Mouse (Mus musculus): ENCODE results near the gene Soat2.

Gene Soat2

DNA sequence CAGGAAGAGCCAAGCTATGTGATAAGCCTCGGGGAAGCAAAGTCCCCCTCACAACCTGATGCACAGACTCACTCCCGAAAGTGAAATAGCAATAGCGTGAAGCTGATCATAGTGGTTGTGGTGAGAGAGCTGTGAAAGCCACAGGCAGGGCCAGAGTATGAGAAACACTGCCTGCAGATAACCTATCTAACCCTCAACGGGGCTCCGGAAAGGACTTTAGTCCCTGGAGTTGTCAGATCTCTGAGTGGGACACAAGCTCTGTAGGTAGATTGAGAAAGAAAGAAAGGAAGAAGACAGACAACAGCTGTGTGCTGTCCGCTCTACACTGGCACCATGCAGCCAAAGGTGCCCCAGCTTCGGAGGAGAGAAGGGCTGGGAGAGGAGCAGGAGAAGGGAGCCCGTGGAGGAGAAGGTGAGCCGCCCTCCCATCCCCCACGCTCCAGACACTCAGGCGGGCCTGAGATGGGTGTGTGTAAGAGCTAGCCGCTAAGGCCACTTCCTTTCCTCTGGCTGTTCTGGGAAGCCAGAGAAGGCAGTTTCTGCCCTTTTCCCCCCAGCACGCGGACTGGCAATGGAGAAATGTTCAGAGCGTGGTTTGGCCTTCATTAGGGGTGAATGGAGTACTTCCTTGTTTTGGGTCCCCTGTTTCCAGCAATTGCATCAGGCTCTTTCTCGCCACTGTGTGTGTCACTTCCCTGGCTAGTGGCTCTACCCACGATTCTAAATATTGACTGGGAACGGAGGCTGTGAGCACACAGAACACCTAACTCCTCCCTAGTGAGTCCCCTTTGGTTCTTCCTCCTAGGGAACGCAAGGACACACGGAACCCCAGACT lies at the start of gene Soat2:
TSS of gene Soat2 (plus strand) at position 226 of the 835 bp plus-strand sequence.
- DNase-seq (ENCODE audit: low spot score in 2 of 2), result peak in 1 of 2 experiments; percentile 57

DNA sequence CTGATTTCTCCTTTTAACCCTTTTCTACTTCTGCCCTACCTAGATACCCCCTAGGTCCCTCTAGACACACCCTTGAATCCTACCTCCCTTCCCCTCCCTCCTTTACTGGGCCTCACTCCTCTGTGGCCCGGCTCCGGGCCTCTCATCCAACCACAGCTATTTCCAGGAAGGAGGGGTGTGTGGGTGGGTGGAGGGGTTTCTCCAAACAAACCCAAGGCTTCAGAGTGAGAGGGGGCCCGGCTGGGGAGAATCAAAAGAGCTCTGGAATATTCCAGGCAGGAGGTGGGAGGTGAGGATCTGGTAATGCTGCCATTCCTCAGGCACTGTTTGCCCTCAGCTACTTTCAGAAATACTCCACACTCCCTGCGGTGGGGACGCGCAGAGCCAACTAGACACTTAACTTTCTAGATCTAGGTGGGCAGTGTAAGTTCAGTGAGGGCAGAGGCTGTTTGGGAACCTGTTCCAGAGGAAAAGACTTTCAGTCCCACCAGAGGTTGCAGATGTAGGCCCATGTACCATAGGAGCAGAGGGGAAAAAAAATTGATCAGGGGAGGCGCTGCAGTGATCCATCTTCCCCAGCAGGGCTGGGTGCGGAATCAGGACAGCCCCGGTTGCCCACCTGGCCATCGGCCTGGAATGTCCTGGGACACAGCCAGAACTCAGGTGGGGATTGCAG lies 49.2 kb upstream of the Soat2 start:
- no peak for DNase-seq (ENCODE audit: low spot score in 2 of 2)

DNA sequence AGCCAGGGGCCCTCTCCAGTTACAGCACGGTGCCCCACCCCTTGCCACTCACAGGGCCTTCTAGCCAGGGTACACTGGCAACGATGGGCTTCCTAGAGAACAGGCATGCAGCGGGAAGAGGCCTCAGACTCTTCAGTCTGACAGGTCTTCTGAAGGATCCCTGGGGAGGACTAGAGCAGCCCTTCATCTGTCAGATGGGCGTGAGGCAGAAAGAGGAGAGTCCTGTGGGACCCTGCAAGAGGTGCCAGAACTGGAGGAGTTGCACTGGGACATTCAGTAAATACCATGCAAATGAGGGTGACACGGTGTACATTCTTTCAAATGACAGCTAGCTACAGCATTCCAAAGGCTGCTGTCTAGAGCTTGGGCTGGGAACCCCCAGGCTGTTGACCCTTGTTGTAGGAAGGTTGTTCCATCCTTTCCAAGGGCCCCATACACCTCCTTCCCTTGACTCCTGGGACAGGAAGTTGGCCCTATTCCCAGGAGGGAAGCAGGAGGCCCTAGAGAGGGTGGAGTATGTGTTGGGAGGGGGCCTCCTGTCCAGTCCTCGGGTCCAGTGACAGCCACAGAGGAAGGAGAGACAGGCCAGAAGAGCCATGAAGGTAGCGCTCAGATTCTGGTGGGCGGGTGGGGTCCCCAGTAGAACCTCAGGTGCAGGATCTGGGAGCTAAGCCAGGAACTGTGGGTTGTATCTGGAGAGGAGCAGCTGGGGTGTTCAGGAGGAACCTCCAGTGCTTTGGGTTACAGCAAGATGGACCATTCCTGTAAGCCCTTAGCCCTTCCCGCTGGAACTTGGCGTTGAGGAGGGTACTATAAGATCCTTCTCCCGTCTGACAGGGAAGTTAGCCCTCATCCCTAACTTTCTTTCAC lies 48.4 kb upstream of the Soat2 start:
- DNase-seq (ENCODE audit: low spot score in 2 of 2), result no peak

DNA sequence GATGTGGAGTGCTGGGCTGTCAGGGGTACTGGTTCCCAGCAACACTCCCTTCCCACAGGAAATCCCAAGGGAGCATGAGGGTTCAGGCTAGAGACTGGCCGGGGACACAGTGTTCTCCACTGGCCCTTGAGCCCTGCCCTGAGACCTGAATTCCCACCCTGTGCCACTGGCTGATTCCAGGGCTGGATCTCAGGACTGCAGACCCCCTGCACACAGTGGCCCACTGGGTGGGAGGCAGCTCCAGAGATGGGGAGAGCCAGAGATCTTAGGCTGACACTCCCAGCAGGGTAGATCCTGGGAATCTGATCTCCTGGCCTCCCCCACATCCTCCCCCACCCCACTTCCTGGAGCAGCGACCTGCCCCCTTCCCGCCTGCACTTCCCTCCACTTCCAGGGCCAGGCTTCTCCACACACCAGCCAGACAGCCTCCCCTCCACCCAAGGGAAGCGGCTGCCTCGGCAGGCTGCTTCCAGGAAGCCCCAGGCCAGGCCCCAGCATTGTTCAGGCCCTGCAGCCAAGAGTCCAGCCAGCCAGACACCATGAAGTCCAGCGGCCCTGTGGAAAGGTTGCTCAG lies 47.7 kb upstream of the Soat2 start:
- no peak for DNase-seq (ENCODE audit: low spot score in 2 of 2)

DNA sequence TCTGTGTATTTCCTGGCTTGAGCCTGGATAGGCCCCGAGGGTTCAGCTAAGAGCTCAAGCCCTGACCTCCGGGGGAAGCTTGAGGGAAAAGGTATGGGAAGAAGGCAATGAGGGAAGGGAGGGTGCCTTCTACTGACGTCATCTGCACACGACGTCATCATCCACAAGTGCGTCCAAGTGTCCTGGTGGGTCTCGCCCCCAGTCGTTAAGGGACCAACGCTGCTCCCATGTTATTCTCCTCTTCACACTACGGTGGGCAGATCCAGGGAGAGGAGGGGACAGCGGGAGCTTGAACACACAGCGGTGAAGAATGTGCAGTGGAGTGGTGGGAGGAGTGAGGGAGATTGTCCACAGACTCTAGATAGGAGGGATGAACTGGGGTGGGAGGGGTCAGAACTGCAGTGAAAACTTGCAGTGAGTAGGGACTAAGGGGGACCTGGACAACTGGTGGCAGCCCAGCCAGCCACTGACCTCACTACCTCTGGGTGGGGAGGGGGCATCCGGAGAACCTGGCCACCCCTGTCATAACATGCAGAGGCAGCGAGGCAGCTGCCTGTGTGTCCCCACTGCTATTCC lies 46.9 kb upstream of the Soat2 start:
- peak in 1 of 2 experiments; percentile 56 for DNase-seq (ENCODE audit: low spot score in 2 of 2)

DNA sequence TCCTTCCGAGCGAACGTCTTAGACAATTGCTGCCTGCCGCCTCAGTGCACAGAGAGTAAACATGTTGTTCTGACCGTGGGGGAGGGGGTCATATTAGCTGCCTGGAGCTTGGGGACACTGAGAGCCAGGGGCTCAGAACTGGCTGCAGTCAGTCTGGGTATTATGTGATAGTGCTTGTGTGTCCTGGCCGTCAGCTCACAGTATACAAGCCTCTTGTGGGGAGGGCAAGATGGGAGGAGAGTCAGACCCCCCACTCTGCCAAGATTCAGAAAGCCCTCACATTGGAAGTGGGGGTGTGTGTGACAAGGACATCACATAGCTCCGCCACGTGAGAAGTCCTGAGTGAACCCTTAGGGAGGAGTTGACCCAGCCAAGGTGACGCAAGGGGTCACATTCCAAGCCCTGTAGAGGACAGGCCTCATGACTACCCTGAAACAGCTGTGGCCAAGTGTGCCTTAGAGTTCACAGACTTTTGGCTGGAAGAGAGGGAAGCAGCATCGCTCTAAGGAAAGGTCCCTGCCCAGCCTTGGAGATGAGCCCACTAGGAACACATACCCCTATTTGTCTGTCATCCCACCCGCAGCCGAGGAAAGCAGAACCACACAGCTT lies 46.3 kb upstream of the Soat2 start:
- peak in 1 of 2 experiments; percentile 77 for DNase-seq (ENCODE audit: low spot score in 2 of 2)

DNA sequence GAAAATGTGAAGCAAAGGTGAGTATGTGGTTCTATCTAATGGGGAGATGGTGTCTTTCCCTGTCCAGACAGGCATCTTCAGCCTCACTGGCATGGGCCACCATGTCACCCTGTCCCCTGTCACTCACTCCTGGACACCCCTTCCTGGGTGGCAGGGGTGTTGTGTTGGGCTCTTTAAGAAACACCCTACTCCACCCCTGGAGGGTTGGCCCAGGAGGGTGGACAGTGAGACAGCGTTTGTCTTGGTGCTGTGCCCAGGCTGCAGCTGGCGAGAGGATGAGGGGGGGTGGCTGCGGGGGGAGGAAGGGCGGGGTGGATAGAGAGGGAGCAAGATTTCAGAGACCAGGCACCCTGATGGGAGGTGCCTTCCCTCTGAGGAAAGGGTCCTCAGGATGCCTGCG lies 45.0 kb upstream of the Soat2 start:
- peak; percentile 53 to 72 for DNase-seq (ENCODE audit: low spot score in 2 of 2)

DNA sequence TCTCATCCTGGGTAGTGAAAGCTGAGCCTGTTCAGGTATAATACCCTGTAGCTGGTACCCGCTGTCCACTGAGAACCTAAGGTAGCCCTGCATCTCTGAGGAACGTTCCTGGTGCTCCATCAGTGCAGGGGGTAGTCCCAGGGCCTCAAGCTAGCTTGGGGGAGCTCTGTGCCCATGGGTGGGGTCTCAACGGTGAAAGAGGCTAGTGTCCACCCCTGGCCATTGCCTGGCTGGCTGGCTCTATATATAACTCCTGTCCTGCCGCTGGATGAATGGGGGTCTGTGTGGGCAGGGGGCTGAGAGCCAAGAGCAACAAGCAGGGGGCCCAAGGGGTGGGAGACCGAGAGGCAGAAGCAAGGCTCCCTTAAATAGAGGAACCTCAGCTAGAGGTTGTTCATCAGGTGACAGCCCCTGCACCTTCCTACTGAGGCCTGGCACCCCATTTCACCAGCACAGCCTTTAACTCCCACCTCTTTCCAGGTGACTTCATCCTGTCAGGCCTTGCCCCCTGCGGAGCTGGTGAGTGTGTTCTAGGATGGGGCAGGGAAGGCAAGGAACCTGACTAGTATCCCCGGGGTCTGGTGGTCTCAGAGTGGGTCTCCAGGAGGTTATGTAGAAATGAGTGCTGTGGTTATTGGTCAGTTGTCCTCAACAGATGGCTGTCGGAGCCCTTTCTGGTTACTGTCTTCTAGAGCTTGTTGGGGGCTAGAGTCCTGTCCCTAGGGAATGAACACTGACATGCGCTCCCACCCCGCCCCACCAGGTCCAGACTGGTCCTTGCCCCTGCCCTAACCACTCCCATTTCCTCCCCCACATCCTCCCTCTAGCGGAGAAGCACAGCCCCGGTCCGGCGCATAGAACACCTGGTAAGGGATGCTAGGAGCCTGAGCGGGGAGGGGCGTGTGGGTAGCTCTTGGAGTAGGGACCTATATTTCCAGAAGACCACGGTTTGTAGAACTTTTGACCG lies 44.3 kb upstream of the Soat2 start:
- DNase-seq (ENCODE audit: low spot score in 2 of 2), result peak in 1 of 2 experiments; percentile 34

DNA sequence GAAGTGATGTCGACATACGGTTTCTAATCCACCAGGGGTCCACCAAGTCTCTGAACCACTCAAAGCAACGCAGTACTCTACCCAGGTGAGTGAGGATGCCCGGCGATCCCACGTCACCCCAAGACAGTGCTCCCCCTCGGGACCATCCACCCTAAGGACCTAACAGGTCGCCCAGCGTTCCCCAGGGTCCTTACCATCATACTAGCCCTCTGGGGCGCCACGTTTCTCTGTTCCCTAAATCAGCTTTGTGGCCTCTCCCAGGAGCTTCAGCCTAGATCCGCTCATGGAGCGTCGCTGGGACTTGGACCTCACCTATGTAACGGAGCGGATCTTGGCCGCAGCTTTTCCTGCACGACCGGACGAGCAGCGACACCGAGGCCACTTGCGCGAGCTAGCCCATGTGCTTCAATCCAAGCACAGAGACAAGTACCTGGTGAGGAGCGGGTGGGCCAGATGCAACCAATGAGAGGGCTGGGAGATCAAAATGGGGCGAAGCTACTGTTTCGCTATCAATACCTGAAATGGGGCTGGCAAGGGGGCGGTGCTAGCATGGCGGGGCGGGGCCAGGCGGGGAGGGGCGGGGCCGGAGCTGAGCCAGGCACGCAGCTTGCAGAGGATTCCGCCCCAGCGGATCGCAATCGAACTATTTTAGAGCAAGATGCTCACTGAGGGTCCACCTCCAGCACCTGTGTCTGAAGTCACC lies 43.4 kb upstream of the Soat2 start:
- peak in 1 of 2 experiments; percentile 54 for DNase-seq (ENCODE audit: low spot score in 2 of 2)

DNA sequence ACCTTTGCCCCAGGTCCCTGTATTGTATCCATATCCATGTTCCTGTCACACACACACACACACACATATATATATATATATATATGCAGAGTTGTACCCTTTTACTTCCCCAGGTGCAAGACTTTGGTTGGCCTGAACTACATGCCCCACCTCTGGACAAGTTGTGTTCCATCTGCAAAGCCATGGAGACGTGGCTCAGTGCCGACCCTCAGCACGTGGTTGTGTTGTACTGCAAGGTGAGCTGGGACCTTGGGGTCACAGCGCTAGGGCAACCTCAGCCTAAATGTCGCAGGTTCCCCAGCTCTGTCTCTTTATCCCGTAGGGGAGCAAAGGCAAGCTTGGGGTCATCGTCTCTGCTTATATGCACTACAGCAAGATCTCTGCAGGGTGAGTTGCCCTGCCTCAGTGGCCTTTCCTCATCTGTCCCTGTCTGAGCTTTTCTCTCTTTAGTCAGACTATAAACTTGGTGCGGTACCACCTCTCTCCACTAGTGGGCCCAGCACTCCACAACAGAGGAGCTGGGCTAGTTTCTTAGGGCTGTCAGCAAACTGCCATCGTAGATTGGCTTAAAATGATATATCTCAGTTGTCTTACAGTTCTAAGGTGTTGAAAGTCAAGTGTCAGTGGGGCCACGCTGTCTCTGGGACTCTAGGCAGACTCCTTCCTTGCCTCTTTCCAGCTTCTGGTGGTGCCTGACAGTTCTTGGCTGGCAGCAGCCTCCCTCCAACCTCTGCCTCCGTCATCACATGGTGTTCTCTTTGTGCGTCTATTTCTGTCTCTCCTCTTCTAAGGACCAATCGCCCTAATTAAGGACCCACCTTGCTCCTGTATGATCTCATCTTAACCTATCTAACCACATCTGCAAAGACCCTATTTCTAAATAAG lies 42.4 kb upstream of the Soat2 start:
- peak in 1 of 2 experiments; percentile 52 for DNase-seq (ENCODE audit: low spot score in 2 of 2)

DNA sequence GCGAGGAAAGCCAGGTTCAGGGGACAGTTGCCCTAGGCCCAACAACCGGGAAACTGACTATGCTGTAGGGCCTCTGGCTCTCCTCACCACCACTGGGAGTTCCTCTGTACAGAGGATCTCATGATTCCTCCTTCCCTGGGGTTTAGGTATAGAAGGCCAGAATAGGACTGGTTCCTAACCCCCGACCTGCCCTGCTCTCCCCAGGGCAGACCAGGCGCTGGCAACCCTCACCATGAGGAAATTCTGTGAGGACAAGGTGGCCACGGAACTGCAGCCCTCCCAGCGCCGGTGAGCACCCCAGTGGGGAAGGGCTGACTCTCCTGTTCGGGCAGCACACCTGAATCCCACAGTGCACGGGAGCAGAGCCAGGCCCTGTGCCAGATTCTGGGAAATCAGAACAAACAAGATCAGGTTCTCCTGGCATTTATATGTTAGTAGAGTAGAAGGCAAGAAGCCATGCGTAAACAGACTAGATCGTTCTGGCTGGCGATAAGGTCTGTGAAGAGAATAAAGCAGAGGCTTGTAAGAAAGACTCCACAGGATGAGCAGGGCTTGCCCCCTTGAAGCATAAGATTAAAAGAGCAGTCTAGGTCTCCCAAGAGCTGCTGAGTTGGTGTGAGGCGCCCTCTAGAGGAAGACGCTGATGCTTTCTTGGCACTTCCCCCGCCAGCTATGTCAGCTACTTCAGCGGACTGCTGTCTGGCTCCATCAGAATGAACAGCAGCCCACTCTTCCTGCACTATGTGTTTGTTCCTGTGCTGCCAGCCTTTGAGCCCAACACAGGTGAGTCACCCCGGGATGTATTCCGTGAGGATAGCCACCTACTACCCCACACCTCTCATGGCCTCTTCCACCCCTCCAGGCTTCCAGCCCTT lies 41.4 kb upstream of the Soat2 start:
- DNase-seq (ENCODE audit: low spot score in 2 of 2), result peak in 1 of 2 experiments; percentile 51

DNA sequence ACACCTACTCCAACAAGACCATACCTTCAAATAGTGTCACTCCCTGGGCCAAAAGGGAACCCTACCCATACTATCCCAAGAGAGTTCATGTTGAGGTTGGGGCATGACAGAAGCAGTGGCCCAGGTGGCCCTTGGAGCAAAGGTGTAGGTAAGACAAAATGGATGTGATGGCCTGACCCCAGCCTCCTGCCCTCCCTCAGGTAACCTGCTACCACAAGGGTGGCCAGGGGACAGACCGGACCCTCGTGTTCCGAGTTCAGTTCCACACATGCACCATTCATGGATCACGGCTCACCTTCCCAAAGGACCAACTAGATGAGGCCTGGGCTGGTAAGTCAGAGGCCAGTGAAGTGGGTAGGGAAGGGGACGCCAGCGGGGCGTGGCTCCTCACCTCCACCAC lies 40.1 kb upstream of the Soat2 start:
- DNase-seq (ENCODE audit: low spot score in 2 of 2), result no peak

DNA sequence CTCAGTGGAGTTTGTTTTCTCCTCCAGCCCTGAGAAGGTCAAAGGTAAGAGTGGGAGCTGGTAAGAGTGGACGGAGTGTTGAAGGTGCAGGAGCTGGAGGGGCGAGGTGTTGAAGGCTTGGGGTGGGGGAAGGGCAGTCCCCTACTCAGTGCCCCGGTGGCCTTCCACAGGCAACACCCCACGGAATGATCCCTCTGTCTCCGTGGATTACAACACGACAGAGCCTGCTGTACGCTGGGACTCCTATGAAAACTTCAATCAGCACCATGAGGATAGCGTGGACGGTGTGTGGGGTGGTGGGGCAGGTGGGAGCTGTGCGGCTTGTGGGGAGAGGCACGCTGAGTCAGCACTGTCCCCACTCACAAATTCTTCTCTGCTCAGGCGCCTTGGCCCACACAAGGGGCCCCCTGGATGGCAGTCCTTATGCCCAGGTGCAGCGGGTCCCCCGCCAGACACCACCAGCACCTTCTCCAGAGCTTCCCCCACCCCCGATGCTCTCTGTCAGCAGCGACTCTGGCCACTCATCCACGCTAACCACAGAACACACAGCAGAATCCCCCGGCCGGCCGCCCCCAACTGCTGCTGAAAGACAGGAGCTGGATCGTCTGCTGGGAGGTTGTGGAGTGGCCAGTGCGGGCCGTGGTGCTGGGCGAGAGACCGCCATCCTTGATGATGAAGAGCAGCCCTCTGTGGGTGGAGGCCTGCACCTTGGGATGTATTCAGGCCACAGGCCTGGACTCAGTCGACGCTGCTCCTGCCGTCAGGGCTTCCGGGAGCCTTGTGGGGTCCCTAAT lies 39.4 kb upstream of the Soat2 start:
- no peak for DNase-seq (ENCODE audit: low spot score in 2 of 2)

DNA sequence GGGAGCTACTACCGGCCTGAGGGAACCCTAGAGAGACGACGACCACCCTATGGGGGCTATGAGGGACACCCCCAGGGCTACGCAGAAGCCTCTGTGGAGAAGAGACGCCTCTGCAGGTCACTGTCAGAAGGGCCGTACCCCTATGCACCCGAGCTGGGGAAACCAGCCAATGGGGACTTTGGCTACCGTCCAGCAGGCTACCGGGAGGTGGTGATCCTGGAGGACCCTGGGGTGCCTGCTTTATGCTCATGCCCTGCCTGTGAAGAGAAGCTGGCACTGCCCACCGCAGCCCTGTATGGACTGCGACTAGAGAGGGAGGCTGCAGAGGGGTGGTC lies 38.9 kb upstream of the Soat2 start:
- DNase-seq (ENCODE audit: low spot score in 2 of 2), result no peak

DNA sequence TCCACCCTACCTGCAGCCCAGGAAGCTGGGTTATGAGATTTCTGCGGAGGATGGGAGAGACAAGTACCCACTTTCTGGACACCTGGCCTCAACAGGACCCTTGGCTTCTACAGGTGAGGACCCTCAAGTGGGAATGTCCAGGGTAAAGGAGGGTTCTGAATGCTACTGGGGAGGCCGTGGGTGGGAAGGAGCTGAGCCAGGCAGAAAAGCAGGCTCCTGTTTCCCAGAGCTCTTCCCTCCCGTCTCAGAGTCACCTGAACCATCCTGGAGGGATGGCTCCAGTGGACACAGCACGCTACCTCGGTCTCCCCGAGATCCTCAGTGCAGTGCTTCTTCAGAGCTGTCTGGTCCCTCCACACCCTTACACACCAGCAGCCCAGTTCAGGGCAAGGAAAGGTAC lies 38.1 kb upstream of the Soat2 start:
- no peak for DNase-seq (ENCODE audit: low spot score in 2 of 2)

DNA sequence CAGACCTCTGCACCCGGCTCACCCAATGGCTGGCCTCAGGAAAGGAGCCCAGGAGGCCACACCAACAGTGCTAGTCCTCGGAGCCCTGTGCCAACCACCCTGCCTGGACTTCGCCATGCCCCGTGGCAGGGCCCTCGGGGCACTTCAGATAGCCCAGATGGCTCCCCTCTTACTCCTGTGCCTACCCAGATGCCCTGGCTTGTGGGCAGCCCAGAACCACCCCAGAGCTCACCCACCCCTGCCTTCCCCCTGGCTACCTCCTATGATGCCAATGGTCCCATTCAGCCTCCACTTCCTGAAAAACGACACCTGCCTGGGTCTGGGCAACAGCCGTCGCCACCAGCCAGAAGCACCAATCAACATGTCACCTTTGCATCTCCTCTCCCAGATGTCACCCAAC lies 37.5 kb upstream of the Soat2 start:
- no peak for DNase-seq (ENCODE audit: low spot score in 2 of 2)

All from urinary bladder, adult 18-20 months (tissue).